Mouse (Mus musculus): ENCODE measurements around the gene A930002H24Rik.
"Not testable (repeated sequence)": the region's sequence is repeated elsewhere in the genome, so short reads cannot be mapped to it uniquely, and the experiment has no call there.

Gene A930002H24Rik

GRCm38 (mm10) chr17:63863647-63864149, at the start of gene A930002H24Rik:
A930002H24Rik (minus strand) TSS chr17:63863791.
- DNase-seq (ENCODE audit: low spot score in 2 of 2) = peak; percentile 81 to 82

GRCm38 (mm10) chr17:63909297-63909696, 45.7 kb upstream of the A930002H24Rik start:
- DNase-seq (ENCODE audit: low spot score in 2 of 2) = no peak

GRCm38 (mm10) chr17:63897050-63897449, 33.5 kb upstream of the A930002H24Rik start:
- no peak for DNase-seq (ENCODE audit: low spot score in 2 of 2)

GRCm38 (mm10) chr17:63895829-63896228, 32.2 kb upstream of the A930002H24Rik start:
- no peak for DNase-seq (ENCODE audit: low spot score in 2 of 2)

- no peak for DNase-seq (ENCODE audit: low spot score in 2 of 2)
These were observed 27.0 kb upstream of the A930002H24Rik start for GRCm38 (mm10) chr17:63890611-63891010.

- no peak for DNase-seq (ENCODE audit: low spot score in 2 of 2)
These were observed 23.4 kb upstream of the A930002H24Rik start for GRCm38 (mm10) chr17:63886988-63887387.

GRCm38 (mm10) chr17:63880009-63880408, 16.4 kb upstream of the A930002H24Rik start:
- no peak for DNase-seq (ENCODE audit: low spot score in 2 of 2)

- no peak for DNase-seq (ENCODE audit: low spot score in 2 of 2)
These were observed 15.3 kb upstream of the A930002H24Rik start for GRCm38 (mm10) chr17:63878889-63879288.

GRCm38 (mm10) chr17:63871773-63872172, 8.2 kb upstream of the A930002H24Rik start:
- no peak for DNase-seq (ENCODE audit: low spot score in 2 of 2)

GRCm38 (mm10) chr17:63864171-63864571, 580 bp upstream of the A930002H24Rik start:
- peak in 1 of 2 experiments; percentile 22 for DNase-seq (ENCODE audit: low spot score in 2 of 2)

GRCm38 (mm10) chr17:63863012-63863630, 470 bp downstream of the A930002H24Rik start, which contains the start of gene Fer:
Fer (plus strand) TSS chr17:63863062.
- peak in 1 of 2 experiments; percentile 8 for DNase-seq (ENCODE audit: low spot score in 2 of 2)

GRCm38 (mm10) chr17:63862399-63862798, 1.2 kb downstream of the A930002H24Rik start:
- no peak for DNase-seq (ENCODE audit: low spot score in 2 of 2)

GRCm38 (mm10) chr17:63860988-63861387, 2.6 kb downstream of the A930002H24Rik start:
- no peak for DNase-seq (ENCODE audit: low spot score in 2 of 2)

- no peak for DNase-seq (ENCODE audit: low spot score in 2 of 2)
These were observed 6.5 kb downstream of the A930002H24Rik start for GRCm38 (mm10) chr17:63857023-63857544.

- no peak for DNase-seq (ENCODE audit: low spot score in 2 of 2)
These were observed 13.6 kb downstream of the A930002H24Rik start for GRCm38 (mm10) chr17:63850016-63850415.

- peak; percentile 22 to 29 for DNase-seq (ENCODE audit: low spot score in 2 of 2)
These were observed 14.0 kb downstream of the A930002H24Rik start for GRCm38 (mm10) chr17:63849566-63849965.

- no peak for DNase-seq (ENCODE audit: low spot score in 2 of 2)
These were observed 14.4 kb downstream of the A930002H24Rik start for GRCm38 (mm10) chr17:63849151-63849550.

- not testable (repeated sequence) for DNase-seq (ENCODE audit: low spot score in 2 of 2)
These were observed 17.8 kb downstream of the A930002H24Rik start for GRCm38 (mm10) chr17:63845766-63846165.

- DNase-seq (ENCODE audit: low spot score in 2 of 2) = no peak
These were observed 18.7 kb downstream of the A930002H24Rik start for GRCm38 (mm10) chr17:63844936-63845335.

- no peak for DNase-seq (ENCODE audit: low spot score in 2 of 2)
These were observed 21.4 kb downstream of the A930002H24Rik start for GRCm38 (mm10) chr17:63842226-63842625.

- no peak for DNase-seq (ENCODE audit: low spot score in 2 of 2)
These were observed 23.8 kb downstream of the A930002H24Rik start for GRCm38 (mm10) chr17:63839636-63840269.

GRCm38 (mm10) chr17:63838144-63838543, 25.4 kb downstream of the A930002H24Rik start:
- no peak for DNase-seq (ENCODE audit: low spot score in 2 of 2)

- no peak for DNase-seq (ENCODE audit: low spot score in 2 of 2)
These were observed 26.9 kb downstream of the A930002H24Rik start for GRCm38 (mm10) chr17:63836641-63837040.

Measured in spleen, postnatal 14 days (tissue).